Comparison of ENCODE assay signal across 15 mouse cellular contexts in the genomic region with DNA sequence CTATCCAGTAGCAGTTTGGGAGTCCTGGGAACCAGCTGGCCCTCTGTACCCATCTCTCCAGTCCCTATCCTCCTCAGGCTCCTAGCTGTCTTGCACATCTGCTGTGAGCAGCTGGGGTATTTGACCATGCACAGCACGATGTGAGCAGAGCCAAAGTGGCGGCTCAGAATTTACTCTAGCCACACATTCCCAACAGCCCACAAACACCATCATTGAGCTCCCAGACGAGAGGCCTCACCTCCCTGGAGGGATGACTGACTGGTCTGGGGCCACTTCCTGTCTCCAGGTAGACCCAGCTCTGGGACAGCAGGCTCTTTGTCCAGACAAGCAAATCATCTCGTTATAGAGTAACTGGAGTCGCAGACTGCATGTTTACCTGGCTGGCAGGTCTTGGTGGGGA. TPM values are rescaled to one million over a fixed set of nuclear protein-coding genes. Genes with fewer than 3 reads are reported as not detected.
DNase-seq lines count a peak whose midpoint lies in the region; ATAC-seq and TF ChIP-seq lines count a peak whose summit lies in the region.
"Had no signal": no experiment of that assay in that cellular context is flagged by ENCODE, and none has a peak within 500 bp of the region (broad histone marks: within the 10 kb centered on the region; RNA-seq: fewer than 3 reads in every experiment).

No protein-coding gene starts in this region.

- 0 out of 2 replicates have a peak, but pooled peaks cover 5% of the 10 kb centered on the region for H3K27me3 ChIP-seq in heart, embryonic 10.5 days (ENCODE audit: insufficient read depth, poor library complexity, severe bottlenecking)
- no peaks in the 10 kb centered on the region for H3K27me3 ChIP-seq in heart, adult 2 months (ENCODE audit: control insufficient read depth, insufficient read depth, low read length)
- peaks cover 11% of the 10 kb centered on the region; the same call in 1 of the 2 replicates for H3K27me3 ChIP-seq in E14TG2a.4 (ENCODE audit: insufficient read depth, low read length)
- H3K27me3 ChIP-seq in limb, embryonic 13.5 days, result no peaks in the 10 kb centered on the region
- H3K27me3 ChIP-seq: heart, embryonic 13.5 days; hindbrain, embryonic 12.5 days had no signal

- no peak for TF ChIP-seq EP300 in heart, adult 2 months (IDR thresholded peaks at IDR 0.05; ENCODE audit: insufficient read depth, low read depth, low read length)

- no peak for TF ChIP-seq CTCF in heart, adult 2 months (IDR thresholded peaks at IDR 0.05)
- TF ChIP-seq CTCF in left cerebral cortex, adult 2 months (IDR thresholded peaks at IDR 0.05), result no peak
- no peak for TF ChIP-seq CTCF in E14TG2a.4 (conservative IDR thresholded peaks at IDR 0.05; ENCODE audit: low read length)

- H3K27ac ChIP-seq in heart, embryonic 10.5 days, result no peak overlapping the region
- H3K27ac ChIP-seq in heart, adult 2 months, result no peak overlapping the region
- peak overlapping the region; percentile 32; the same call in 1 of the 2 replicates for H3K27ac ChIP-seq in left cerebral cortex, adult 2 months
- H3K27ac ChIP-seq in limb, embryonic 13.5 days, result peak overlapping the region; percentile 84
- H3K27ac ChIP-seq: heart, embryonic 13.5 days; midbrain, embryonic 10.5 days had no signal

- 44% methylated on average over 5 of the region's 5 CpGs for WGBS in heart, embryonic 10.5 days
- WGBS in heart, adult 2 months, result 52% methylated on average over 5 of the region's 5 CpGs
- 21% methylated on average over 5 of the region's 5 CpGs for WGBS in limb, embryonic 13.5 days

- no peaks in the 10 kb centered on the region for H3K9me3 ChIP-seq in heart, embryonic 10.5 days
- no peaks in the 10 kb centered on the region for H3K9me3 ChIP-seq in E14TG2a.4 (ENCODE audit: low read length)
- no peaks in the 10 kb centered on the region for H3K9me3 ChIP-seq in limb, embryonic 13.5 days
- H3K9me3 ChIP-seq: heart, embryonic 13.5 days; hindbrain, embryonic 12.5 days; midbrain, embryonic 10.5 days had no signal

- H3K79me2 ChIP-seq in heart, adult 2 months (replicated peaks; ENCODE audit: control insufficient read depth, insufficient read depth, low read length), result no peaks in the 10 kb centered on the region

- no peak overlapping the region for H3K4me3 ChIP-seq in heart, embryonic 10.5 days
- no peak overlapping the region for H3K4me3 ChIP-seq in heart, adult 2 months
- no peak overlapping the region for H3K4me3 ChIP-seq in left cerebral cortex, adult 2 months
- peak overlapping the region; percentile 43; the same call in 1 of the 2 replicates for H3K4me3 ChIP-seq in E14TG2a.4 (replicated peaks; ENCODE audit: low read length)
- H3K4me3 ChIP-seq in limb, embryonic 13.5 days, result no peak overlapping the region
- H3K4me3 ChIP-seq: heart, embryonic 13.5 days; hindbrain, embryonic 12.5 days; midbrain, embryonic 10.5 days had no signal

- intact Hi-C loops in heart, adult 2 months (cut with DNase I), result no loop called here
- intact Hi-C loops in left cerebral cortex, adult 2 months (cut with DNase I), result no loop called here
- intact Hi-C loops in left cerebral cortex, postnatal 36 days (cut with DNase I), result no loop called here

- no peak for TF ChIP-seq POLR2A in heart, adult 2 months (IDR thresholded peaks at IDR 0.05; ENCODE audit: insufficient read depth, low read depth, low read length)

- H3K4me2 ChIP-seq in limb, embryonic 13.5 days (replicated peaks), result no peak overlapping the region
- H3K4me2 ChIP-seq: heart, embryonic 13.5 days; hindbrain, embryonic 12.5 days had no signal

- peak; percentile 65 for DNase-seq in heart, embryonic 10.5 days (ENCODE audit: low spot score)
- DNase-seq in heart, adult 2 months, result no peak
- peak in 1 of 2 experiments; percentile 10 for DNase-seq in left cerebral cortex, adult 2 months (ENCODE audit: extremely low spot score in 1 of 2, low spot score in 2 of 2)
- DNase-seq in left cerebral cortex, postnatal 36 days (ENCODE audit: low spot score in 2 of 2), result no peak
- no peak for DNase-seq in cerebellum, postnatal 36 days
- no peak for DNase-seq in gastrocnemius, postnatal 4 days (ENCODE audit: low spot score in 2 of 2)
- DNase-seq: lung, postnatal 14 days; thymus, adult 18-20 months had no signal

- H3K9ac ChIP-seq in heart, adult 2 months (ENCODE audit: low read depth, low read length), result no peak overlapping the region
- no peak overlapping the region for H3K9ac ChIP-seq in limb, embryonic 13.5 days
- H3K9ac ChIP-seq: heart, embryonic 13.5 days; hindbrain, embryonic 12.5 days had no signal

- no peaks in the 10 kb centered on the region for H3K4me1 ChIP-seq in heart, embryonic 10.5 days
- H3K4me1 ChIP-seq in heart, adult 2 months (ENCODE audit: control insufficient read depth, insufficient read depth, low read length), result no peaks in the 10 kb centered on the region
- peaks cover 16% of the 10 kb centered on the region for H3K4me1 ChIP-seq in E14TG2a.4 (replicated peaks; ENCODE audit: low read depth, low read length)
- H3K4me1 ChIP-seq in limb, embryonic 13.5 days, result peaks cover 30% of the 10 kb centered on the region
- H3K4me1 ChIP-seq: hindbrain, embryonic 12.5 days; midbrain, embryonic 10.5 days had no signal

- no peaks in the 10 kb centered on the region for H3K36me3 ChIP-seq in heart, embryonic 10.5 days
- no peaks in the 10 kb centered on the region for H3K36me3 ChIP-seq in heart, adult 2 months (ENCODE audit: control insufficient read depth, insufficient read depth, low read length)
- no peaks in the 10 kb centered on the region for H3K36me3 ChIP-seq in E14TG2a.4 (ENCODE audit: insufficient read depth, low read length)
- H3K36me3 ChIP-seq in limb, embryonic 13.5 days, result no peaks in the 10 kb centered on the region
- H3K36me3 ChIP-seq: heart, embryonic 13.5 days; hindbrain, embryonic 12.5 days; midbrain, embryonic 10.5 days had no signal

- peak; percentile 34; the same call in 1 of the 2 replicates for ATAC-seq in limb, embryonic 13.5 days (ENCODE audit: low FRiP score, low read depth)
- ATAC-seq: forebrain, embryonic 16.5 days had no signal

RNA-seq across cellular contexts. Expression of gene Mas1, which starts 22.1 kb away (rescaled TPM):
- polyA plus RNA-seq in heart, embryonic 10.5 days (2016; fragmentation: Nextera tagmentation; extraction: Ambion mirVana), result 0.30 and 0.36 TPM in 2 replicates
- 1 to 10 TPM in 1 of 2 experiments, under 1 TPM in 1; 0.68 to 1.6 TPM for total RNA-seq in heart, adult 2 months (2021)
- 1.0 and 4.6 TPM in 2 replicates for polyA plus RNA-seq in heart, adult 2 months (2012; rRNA removed)
- total RNA-seq in left cerebral cortex, adult 2 months (2021), result 10 to 100 TPM; 36.8 to 42.2 TPM
- total RNA-seq in left cerebral cortex, postnatal 36 days (2021), result 10 to 100 TPM; 27.4 to 35.8 TPM
- 1.7 and 2.4 TPM in 2 replicates for polyA plus RNA-seq in limb, embryonic 13.5 days (2015; fragmentation: Nextera tagmentation; extraction: Ambion mirVana)
- 1 to 10 TPM; 1.3 to 1.6 TPM for total RNA-seq in gastrocnemius, postnatal 4 days (2021)
- polyA plus RNA-seq: spleen, adult 2 months had no signal

RNA-seq across cellular contexts. Expression of gene Mrgprh, which starts 30.0 kb away (rescaled TPM):
- 0.07 TPM in 1 of 2 replicates, not detected in the other for polyA plus RNA-seq in heart, embryonic 10.5 days (2016; fragmentation: Nextera tagmentation; extraction: Ambion mirVana)
- total RNA-seq in heart, adult 2 months (2021), result 1 to 10 TPM; 5.6 to 5.7 TPM
- 9.2 and 17.1 TPM in 2 replicates for polyA plus RNA-seq in heart, adult 2 months (2012; rRNA removed)
- total RNA-seq in left cerebral cortex, adult 2 months (2021), result not detected
- under 1 TPM in 1 of 2 experiments, not detected in 1; 0.37 TPM for total RNA-seq in left cerebral cortex, postnatal 36 days (2021)
- polyA plus RNA-seq in limb, embryonic 13.5 days (2015; fragmentation: Nextera tagmentation; extraction: Ambion mirVana), result 0.08 and 0.09 TPM in 2 replicates
- 1 to 10 TPM; 1.8 to 2.0 TPM for total RNA-seq in gastrocnemius, postnatal 4 days (2021)
- polyA plus RNA-seq: forebrain, embryonic 16.5 days; heart, embryonic 13.5 days; hindbrain, embryonic 12.5 days; midbrain, embryonic 10.5 days; spleen, adult 2 months had no signal

Comparison
In these comparisons a context has a peak if more than half of its experiments do, and no peak if none do; other contexts are left out.
1. H3K27ac ChIP-seq: peak in left cerebral cortex, adult 2 months (single experiment) and limb, embryonic 13.5 days (single experiment); none in heart, embryonic 10.5 days (single experiment) and heart, adult 2 months (single experiment).
2. RNA of gene Mas1, which starts 22.1 kb away (total RNA-seq): 36.8 to 42.2 TPM in left cerebral cortex, adult 2 months and 27.4 to 35.8 TPM in left cerebral cortex, postnatal 36 days; 1.3 to 1.6 TPM in gastrocnemius, postnatal 4 days and 0.68 to 1.6 TPM in heart, adult 2 months; every median in the first group is over 10 times any median in the second.